Mouse (Mus musculus) hindbrain, embryonic 14.5 days (tissue): ENCODE data around the gene Lrrc43. TPM values are rescaled to one million over a fixed set of nuclear protein-coding genes. Genes with fewer than 3 reads are reported as not detected.
"Not testable (repeated sequence)": the region's sequence is repeated elsewhere in the genome, so short reads cannot be mapped to it uniquely, and the experiment has no call there.

Source experiments
- ATAC-seq: fragments of 200-750 bp; cut with Nextera tagmentation; 2 replicates; pipeline ENCODE4 v1.8.0; 2017; ENCODE audit warnings: moderate number of reproducible peaks, mild to moderate bottlenecking, moderate TSS enrichment, moderate library complexity; ENCODE audit not compliant: low FRiP score
- DNase-seq: peaks from one replicate; pipeline ENCODE4 v3.0.0-alpha.2; 2015; ENCODE audit warnings: low spot score
- H3K27ac ChIP-seq: fragments of 300-500 bp; sonication (generic); 2 replicates; pipeline ENCODE4 v1.5.1; 2014; ENCODE audit warnings: mild to moderate bottlenecking, moderate library complexity
- H3K27me3 ChIP-seq: fragments of 300-500 bp; sonication (generic); 2 replicates; pipeline ENCODE4 v1.6.1; 2014; ENCODE audit warnings: mild to moderate bottlenecking, low read length, mixed read lengths; ENCODE audit not compliant: control insufficient read depth, insufficient read depth
- H3K36me3 ChIP-seq: fragments of 300-500 bp; sonication (generic); replicated peaks from 2 replicates; pipeline ENCODE4 v1.6.1; 2014; ENCODE audit not compliant: control insufficient read depth, insufficient read depth
- H3K4me1 ChIP-seq: fragments of 300-500 bp; sonication (generic); replicated peaks from 2 replicates; pipeline ENCODE4 v1.6.1; 2014; ENCODE audit warnings: antibody characterized with exemption, low read length, mixed read lengths; ENCODE audit not compliant: control insufficient read depth, insufficient read depth
- H3K4me2 ChIP-seq: fragments of 300-500 bp; sonication (generic); replicated peaks from 2 replicates; pipeline ENCODE4 v1.6.1; 2014; ENCODE audit warnings: mild to moderate bottlenecking, moderate library complexity
- H3K4me3 ChIP-seq: fragments of 300-500 bp; sonication (generic); replicated peaks from 2 replicates; pipeline ENCODE4 v1.5.1; 2014; ENCODE audit warnings: mild to moderate bottlenecking, low read length
- H3K9ac ChIP-seq: fragments of 300-500 bp; sonication (generic); 2 replicates; pipeline ENCODE4 v1.6.1; 2014
- H3K9me3 ChIP-seq: fragments of 300-500 bp; sonication (generic); 2 replicates; pipeline ENCODE4 v1.6.1; 2016; ENCODE audit warnings: low read length; ENCODE audit not compliant: control insufficient read depth
- WGBS: fragments of 180-500 bp; shearing (Covaris S2); extraction: QIAGEN DNeasy Blood & Tissue Kit; methylation state at CpG from one replicate; pipeline ENCODE4 v1.1.7; 2014; 5-methylcytosine and 5-hydroxymethylcytosine counted together
- polyA plus RNA-seq: library from polyadenylated mRNA; unstranded; fragments of >200 nt; fragmentation: Nextera tagmentation; extraction: Ambion mirVana; gene quantifications from 2 replicates; pipeline ENCODE4 v1.2.1, GENCODE M21; 2014

The Lrrc43 gene
- polyA plus RNA-seq, 1 experiment from 2014 or later, result 0.43 TPM

DNA sequence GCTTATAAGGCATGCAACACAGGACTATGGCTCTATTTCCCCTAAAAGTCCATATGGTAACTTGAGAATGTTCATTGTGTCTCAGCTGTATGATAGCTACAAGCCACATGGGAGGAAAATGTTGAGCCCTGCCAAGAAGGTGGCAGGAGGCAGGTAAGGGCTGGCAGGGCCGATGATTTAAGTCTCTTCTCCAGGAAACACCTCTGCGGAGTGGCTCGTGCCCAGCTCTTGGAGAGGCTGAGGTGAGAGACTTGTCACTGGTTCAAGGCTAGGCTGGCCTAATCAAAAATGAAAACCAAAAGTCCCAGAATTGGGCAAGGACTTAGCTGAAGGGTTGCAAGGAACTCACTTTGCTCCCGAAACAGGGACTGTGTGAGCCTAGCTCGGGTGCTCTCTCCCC is 21.1 kb downstream of the Lrrc43 start, which contains the start of gene B3gnt4:
Gene B3gnt4 (plus strand): TSS at position 301 of the 400 bp plus-strand sequence.
- Histone ChIP-seq H3K36me3 (peaks cover 33% of the 10 kb centered on the region), H3K9ac (no peak within 1 kb of the TSS), H3K27me3 (no peaks in the 10 kb centered on the region), H3K27ac (no peak within 1 kb of the TSS), H3K4me3 (no peak within 1 kb of the TSS), H3K4me1 (peaks cover 16% of the 10 kb centered on the region), H3K9me3 (no peaks in the 10 kb centered on the region), H3K4me2 (peak within 1 kb of the TSS; percentile 69)
- 90% methylated on average over 5 of the region's 5 CpGs for WGBS
- ATAC-seq, result no peak
- DNase-seq, result no peak

DNA sequence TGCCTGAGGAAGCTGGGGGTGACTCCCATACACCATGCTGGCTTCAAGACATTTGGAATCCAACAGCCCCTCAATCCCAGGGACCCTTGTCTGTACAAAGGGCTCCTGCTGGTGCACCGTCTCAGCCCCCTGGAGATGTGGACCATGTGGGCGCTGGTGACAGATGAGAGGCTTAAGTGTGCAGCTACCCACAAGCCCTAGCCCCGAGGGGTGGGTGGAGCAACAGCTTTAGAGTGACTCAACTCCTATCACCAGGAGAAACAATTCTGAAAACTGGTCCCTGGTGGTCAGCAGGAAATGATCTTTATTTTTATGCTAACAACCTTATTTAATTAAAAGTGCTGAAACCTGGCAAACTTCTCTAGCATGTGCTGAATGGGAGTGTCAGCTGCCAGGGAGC is 22.3 kb downstream of the Lrrc43 start:
- not testable (repeated sequence) for H3K4me3 ChIP-seq, H3K4me2 ChIP-seq, ATAC-seq, H3K27me3 ChIP-seq, DNase-seq, H3K9ac ChIP-seq, H3K9me3 ChIP-seq, H3K27ac ChIP-seq
- Histone ChIP-seq H3K4me1 (peaks cover 16% of the 10 kb centered on the region), H3K36me3 (peaks cover 45% of the 10 kb centered on the region)
- 84% methylated on average over 3 of the region's 3 CpGs for WGBS

DNA sequence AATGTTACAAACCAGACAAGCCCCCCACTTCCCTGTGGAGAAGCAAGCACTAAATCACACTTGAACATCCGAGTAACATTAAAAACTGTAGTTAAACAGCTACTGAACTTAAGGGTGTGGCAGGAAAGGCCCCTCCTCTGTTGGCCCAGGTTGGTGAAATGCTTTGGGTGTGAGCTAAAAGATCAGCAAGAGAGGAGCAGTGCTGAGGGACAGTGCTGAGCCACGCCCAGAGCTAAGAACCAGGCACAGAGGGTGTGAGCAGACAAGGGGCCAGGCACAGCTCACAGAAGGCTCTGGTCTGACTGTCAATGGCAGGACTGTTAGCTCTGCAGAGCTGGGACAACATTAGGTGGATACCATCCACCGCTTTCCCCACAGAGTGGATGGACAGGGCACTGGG is 23.0 kb downstream of the Lrrc43 start:
- 83% methylated on average over 3 of the region's 3 CpGs for WGBS
- H3K4me2 ChIP-seq, result no peak overlapping the region
- H3K4me3 ChIP-seq, result no peak overlapping the region
- H3K4me1 ChIP-seq, result peaks cover 16% of the 10 kb centered on the region
- H3K27me3 ChIP-seq, result no peaks in the 10 kb centered on the region
- H3K9me3 ChIP-seq, result no peaks in the 10 kb centered on the region
- ATAC-seq (no peak), DNase-seq (no peak)
- no peak overlapping the region for H3K9ac ChIP-seq
- no peak overlapping the region for H3K27ac ChIP-seq
- peaks cover 52% of the 10 kb centered on the region for H3K36me3 ChIP-seq

DNA sequence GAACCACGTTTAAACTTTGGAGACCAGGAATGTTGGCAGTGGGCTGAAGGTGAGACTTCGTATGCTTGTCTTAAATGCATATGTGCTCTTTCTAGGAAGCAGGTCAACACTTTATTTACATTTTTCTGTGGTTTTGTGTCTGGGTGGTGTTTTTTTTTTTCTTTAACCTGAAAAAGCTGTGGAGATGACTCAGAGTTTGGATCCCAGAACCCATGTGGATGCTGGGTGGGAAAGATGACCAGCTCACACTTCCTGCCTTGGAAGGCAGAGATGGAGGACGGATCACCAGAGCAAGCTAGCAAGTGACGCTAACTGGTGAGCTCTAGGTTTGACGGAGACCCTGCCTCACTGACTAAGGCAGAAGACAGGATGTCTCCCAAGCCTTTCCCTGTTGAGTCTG is 25.8 kb downstream of the Lrrc43 start:
- 94% methylated on average over 5 of the region's 5 CpGs for WGBS
- Histone ChIP-seq H3K36me3 (peaks cover 78% of the 10 kb centered on the region), H3K4me3 (no peak overlapping the region), H3K9ac (no peak overlapping the region), H3K27me3 (no peaks in the 10 kb centered on the region), H3K4me2 (no peak overlapping the region), H3K4me1 (no peaks in the 10 kb centered on the region), H3K9me3 (no peaks in the 10 kb centered on the region), H3K27ac (no peak overlapping the region)
- no peak for DNase-seq
- ATAC-seq, result no peak

DNA sequence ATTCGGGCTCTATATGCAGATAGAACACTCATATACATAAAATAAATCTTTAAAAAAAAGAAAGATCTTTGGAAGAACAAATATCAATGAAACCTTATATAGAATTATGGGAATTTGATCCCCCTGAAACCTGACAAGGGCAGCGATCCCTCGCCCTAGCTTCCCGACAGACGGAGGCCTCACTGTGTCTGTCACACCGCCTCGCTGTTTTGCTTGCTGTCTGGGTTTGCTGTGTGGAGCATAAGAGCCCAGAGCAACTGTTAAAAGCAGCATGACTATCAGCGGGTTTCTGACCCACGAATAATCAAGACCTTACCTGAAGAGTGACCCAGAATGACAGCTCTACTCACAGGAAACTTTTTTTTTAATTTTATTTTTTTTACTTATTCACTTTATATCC is 31.6 kb downstream of the Lrrc43 start:
- ATAC-seq, result no peak
- H3K4me3 ChIP-seq, result no peak overlapping the region
- H3K27me3 ChIP-seq, result no peaks in the 10 kb centered on the region
- peaks cover 7% of the 10 kb centered on the region; the same call in 1 of the 2 replicates for H3K4me1 ChIP-seq
- no peak overlapping the region for H3K9ac ChIP-seq
- H3K4me2 ChIP-seq, result no peak overlapping the region
- WGBS, result 91% methylated on average over 9 of the region's 9 CpGs
- H3K9me3 ChIP-seq, result no peaks in the 10 kb centered on the region
- H3K27ac ChIP-seq, result no peak overlapping the region
- peaks cover 40% of the 10 kb centered on the region for H3K36me3 ChIP-seq
- DNase-seq, result no peak

DNA sequence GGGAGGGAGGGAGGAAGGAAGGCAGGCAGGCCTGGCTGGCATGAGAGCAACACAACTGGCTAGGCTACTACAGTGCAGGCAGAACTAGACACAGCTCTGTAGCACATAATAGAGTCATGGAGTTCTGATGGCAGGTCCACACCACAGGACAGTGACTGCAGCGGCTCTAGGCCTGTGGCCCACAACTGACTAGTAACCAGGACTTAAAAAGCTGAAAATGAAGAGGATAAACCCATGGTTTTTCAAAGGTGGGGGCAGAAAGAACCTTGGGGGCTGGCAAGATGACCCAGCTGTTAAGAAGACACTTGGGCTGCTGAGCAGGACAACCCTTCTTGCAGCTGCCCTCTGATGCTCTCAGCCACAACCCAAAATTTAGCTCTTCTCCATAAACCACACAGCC is 32.5 kb downstream of the Lrrc43 start:
- Histone ChIP-seq H3K27me3 (no peaks in the 10 kb centered on the region), H3K9me3 (no peaks in the 10 kb centered on the region), H3K4me2 (no peak overlapping the region), H3K4me3 (no peak overlapping the region), H3K9ac (no peak overlapping the region), H3K27ac (no peak overlapping the region), H3K36me3 (peaks cover 31% of the 10 kb centered on the region), H3K4me1 (peaks cover 7% of the 10 kb centered on the region; the same call in 1 of the 2 replicates)
- ATAC-seq (no peak), DNase-seq (no peak)
- WGBS, result 100% methylated on average over 1 of the region's 1 CpGs

DNA sequence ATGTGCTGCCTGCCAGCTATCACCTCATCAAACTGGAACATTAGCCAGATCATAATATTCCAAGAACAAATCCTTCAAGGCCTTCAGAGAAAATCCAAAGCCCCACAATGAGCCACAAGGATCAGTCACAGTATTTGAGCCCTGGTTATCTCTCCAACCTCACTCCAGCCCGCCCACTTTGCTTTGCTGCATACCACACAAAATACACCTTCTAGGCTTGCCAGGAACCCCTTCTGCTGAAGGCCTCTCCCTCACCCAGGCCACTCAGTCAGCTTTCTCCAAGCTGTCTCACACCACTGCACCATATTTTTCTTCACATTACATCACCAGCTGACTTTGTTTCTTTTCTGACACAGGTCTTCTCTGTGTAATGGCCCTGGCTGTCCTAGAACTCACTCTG is 33.1 kb downstream of the Lrrc43 start:
- WGBS, result 86% methylated on average over 1 of the region's 1 CpGs
- H3K27ac ChIP-seq, result no peak overlapping the region
- no peak for DNase-seq
- no peaks in the 10 kb centered on the region for H3K27me3 ChIP-seq
- peaks cover 7% of the 10 kb centered on the region; the same call in 1 of the 2 replicates for H3K4me1 ChIP-seq
- H3K36me3 ChIP-seq, result peaks cover 31% of the 10 kb centered on the region
- no peak overlapping the region for H3K4me3 ChIP-seq
- no peaks in the 10 kb centered on the region for H3K9me3 ChIP-seq
- no peak overlapping the region for H3K4me2 ChIP-seq
- no peak for ATAC-seq
- H3K9ac ChIP-seq, result no peak overlapping the region

DNA sequence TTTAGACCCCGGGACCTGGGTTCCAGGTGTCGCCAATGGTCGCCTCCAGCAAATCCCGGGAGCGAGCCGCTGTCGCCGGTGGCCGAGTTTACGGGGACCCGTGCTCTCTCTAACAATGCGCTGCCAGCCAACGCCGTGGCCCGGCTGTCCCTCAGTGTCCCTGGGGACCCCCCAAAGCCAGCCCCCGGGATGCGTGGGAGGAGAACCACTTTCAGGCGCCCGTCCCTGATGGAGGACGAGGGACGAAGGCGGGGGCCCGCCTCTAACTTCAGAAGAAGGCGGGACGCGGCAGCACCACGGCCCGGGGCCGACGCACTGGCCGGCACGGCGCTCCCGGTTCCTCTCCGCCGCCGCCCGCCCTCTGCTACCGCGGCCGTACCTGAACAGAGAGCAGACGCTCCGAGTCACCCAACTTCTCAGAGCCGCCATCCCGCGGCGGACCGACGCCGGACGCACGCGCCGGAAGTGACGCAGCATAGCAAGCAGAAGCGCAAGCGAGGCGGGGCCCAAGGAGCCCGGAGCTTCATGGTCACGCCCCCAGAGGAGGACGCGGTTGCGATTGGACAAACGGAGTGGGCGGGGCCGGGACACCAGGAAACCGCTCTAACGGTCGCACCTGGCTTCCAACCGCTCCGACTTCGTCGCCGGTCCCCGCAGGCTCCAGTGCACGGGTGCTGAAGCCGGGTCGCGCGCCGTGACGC is 34.7 kb downstream of the Lrrc43 start, which contains the start of gene Diablo:
Gene Diablo (minus strand): TSS at position 485 of the 701 bp plus-strand sequence.
- Histone ChIP-seq H3K36me3 (peaks cover 32% of the 10 kb centered on the region), H3K27me3 (no peaks in the 10 kb centered on the region), H3K9ac (peak within 1 kb of the TSS; percentile 82), H3K4me1 (peaks cover 7% of the 10 kb centered on the region; the same call in 1 of the 2 replicates), H3K4me3 (peak within 1 kb of the TSS; percentile 89), H3K27ac (peak within 1 kb of the TSS; percentile 68), H3K9me3 (no peaks in the 10 kb centered on the region), H3K4me2 (peak within 1 kb of the TSS; percentile 87)
- WGBS, result under 1% methylated on average over 73 of the region's 82 CpGs
- DNase-seq (peak; percentile 98), ATAC-seq (peak; percentile 99)

DNA sequence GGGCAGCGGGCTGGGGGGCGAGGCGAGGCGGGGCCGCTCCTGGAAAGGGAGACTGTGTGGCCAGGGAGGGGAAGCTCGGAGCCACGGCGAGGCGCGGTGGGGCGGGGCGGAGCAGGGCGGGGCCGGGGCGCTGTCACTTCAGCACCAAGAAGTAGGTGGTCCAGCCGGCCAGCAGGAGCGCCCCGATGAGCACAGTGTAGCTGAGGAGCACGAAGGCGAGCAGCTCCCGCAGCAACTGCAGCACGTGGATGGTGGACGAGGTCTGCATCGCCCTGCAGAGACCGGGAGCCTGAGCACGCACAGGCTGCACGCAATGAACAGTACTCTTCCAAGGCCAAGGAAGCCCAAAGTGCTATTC is 35.3 kb downstream of the Lrrc43 start:
- H3K4me3 ChIP-seq, result peak overlapping the region; percentile 89
- WGBS, result 1% methylated on average over 26 of the region's 27 CpGs
- no peaks in the 10 kb centered on the region for H3K9me3 ChIP-seq
- H3K27me3 ChIP-seq, result no peaks in the 10 kb centered on the region
- peak overlapping the region; percentile 56 for H3K9ac ChIP-seq
- peak overlapping the region; percentile 87 for H3K4me2 ChIP-seq
- peaks cover 33% of the 10 kb centered on the region for H3K36me3 ChIP-seq
- peak; percentile 90 for ATAC-seq
- H3K4me1 ChIP-seq, result peaks cover 7% of the 10 kb centered on the region; the same call in 1 of the 2 replicates
- H3K27ac ChIP-seq, result peak overlapping the region; percentile 68
- peak; percentile 62 for DNase-seq
